In genomic region chr8:110716075-110716474, GRCm38 (mm10) we compare ENCODE assay signal across 7 mouse cellular contexts. TPM values are rescaled to one million over a fixed set of nuclear protein-coding genes. Genes with fewer than 3 reads are reported as not detected.
DNase-seq lines count a peak whose midpoint lies in the region; ATAC-seq and TF ChIP-seq lines count a peak whose summit lies in the region.

No protein-coding gene starts in this region.

- peaks cover 56% of the 10 kb centered on the region for H3K4me1 ChIP-seq in forebrain, embryonic 16.5 days (replicated peaks; ENCODE audit: control insufficient read depth, insufficient read depth, low read length)
- peaks cover 50% of the 10 kb centered on the region for H3K4me1 ChIP-seq in hindbrain, embryonic 14.5 days (replicated peaks; ENCODE audit: control insufficient read depth, insufficient read depth, low read length)
- H3K4me1 ChIP-seq in midbrain, embryonic 16.5 days (ENCODE audit: control insufficient read depth, insufficient read depth, low read length) = peaks cover 47% of the 10 kb centered on the region

- no peaks in the 10 kb centered on the region for H3K9me3 ChIP-seq in forebrain, embryonic 16.5 days (ENCODE audit: control insufficient read depth, low read length)
- H3K9me3 ChIP-seq in hindbrain, embryonic 14.5 days (ENCODE audit: control insufficient read depth, low read length) = no peaks in the 10 kb centered on the region
- no peaks in the 10 kb centered on the region for H3K9me3 ChIP-seq in midbrain, embryonic 16.5 days (replicated peaks; ENCODE audit: control insufficient read depth, low read length, poor library complexity, severe bottlenecking)

- H3K4me3 ChIP-seq in forebrain, embryonic 16.5 days (replicated peaks; ENCODE audit: low read length) = no peak overlapping the region
- H3K4me3 ChIP-seq in hindbrain, embryonic 14.5 days (replicated peaks; ENCODE audit: low read length) = no peak overlapping the region
- H3K4me3 ChIP-seq in left cerebral cortex, adult 2 months = no peak overlapping the region
- no peak overlapping the region for H3K4me3 ChIP-seq in midbrain, embryonic 16.5 days (ENCODE audit: low read depth, low read length)

- in situ Hi-C loops in Patski (cut with MboI; ENCODE audit: low pct_unique_long_range_greater_than_20kb) = loop anchor here (5.0 kb wide), 1 partner anchor 69 kb away; no protein-coding TSS in a partner anchor

- H3K27me3 ChIP-seq in Patski = no peaks in the 10 kb centered on the region
- no peaks in the 10 kb centered on the region for H3K27me3 ChIP-seq in forebrain, embryonic 16.5 days (replicated peaks; ENCODE audit: control insufficient read depth, insufficient read depth, low read length)
- no peaks in the 10 kb centered on the region for H3K27me3 ChIP-seq in hindbrain, embryonic 14.5 days (ENCODE audit: control insufficient read depth, insufficient read depth, low read length)
- H3K27me3 ChIP-seq in midbrain, embryonic 16.5 days (ENCODE audit: control insufficient read depth, insufficient read depth, low read depth, low read length) = no peaks in the 10 kb centered on the region

- no peaks in the 10 kb centered on the region for H3K36me3 ChIP-seq in forebrain, embryonic 16.5 days (ENCODE audit: control insufficient read depth, insufficient read depth)
- peaks cover 27% of the 10 kb centered on the region for H3K36me3 ChIP-seq in hindbrain, embryonic 14.5 days (replicated peaks; ENCODE audit: control insufficient read depth, insufficient read depth)
- H3K36me3 ChIP-seq in midbrain, embryonic 16.5 days (ENCODE audit: control insufficient read depth, insufficient read depth, low read length) = peaks cover 3% of the 10 kb centered on the region

- CTCF ChIA-PET in Patski (lab: Charles Lee) = interaction anchor here (1.4 to 1.5 kb wide), 2 partner anchors 53 to 86 kb away, joined by 3 to 4 read pairs; no protein-coding TSS in a partner anchor

- 0 out of 2 replicates have a peak overlapping the region, but pooled peaks have one; percentile 8 for H3K9ac ChIP-seq in forebrain, embryonic 16.5 days (replicated peaks; ENCODE audit: low read depth, low read length)
- peak overlapping the region; percentile 30; the same call in 1 of the 2 replicates for H3K9ac ChIP-seq in hindbrain, embryonic 14.5 days
- peak overlapping the region; percentile 2; the same call in 1 of the 2 replicates for H3K9ac ChIP-seq in midbrain, embryonic 16.5 days (ENCODE audit: low read depth, low read length)

- ATAC-seq in Patski = peak; percentile 68
- peak; percentile 47 for ATAC-seq in forebrain, embryonic 16.5 days
- ATAC-seq in hindbrain, embryonic 14.5 days (ENCODE audit: low FRiP score) = peak; percentile 51; the same call in 1 of the 2 replicates
- ATAC-seq in midbrain, embryonic 16.5 days = peak; percentile 61

- WGBS in forebrain, embryonic 16.5 days = 40% methylated on average over 4 of the region's 4 CpGs
- WGBS in hindbrain, embryonic 14.5 days = 35% methylated on average over 4 of the region's 4 CpGs
- 28% methylated on average over 4 of the region's 4 CpGs for WGBS in midbrain, embryonic 16.5 days

- POLR2A ChIA-PET in Patski (lab: Charles Lee) = no interaction called here

- intact Hi-C loops in left cerebral cortex, adult 2 months (cut with DNase I) = no loop called here

- H3K4me2 ChIP-seq in forebrain, embryonic 16.5 days (ENCODE audit: low read length) = no peak overlapping the region
- H3K4me2 ChIP-seq in hindbrain, embryonic 14.5 days (replicated peaks) = no peak overlapping the region
- H3K4me2 ChIP-seq in midbrain, embryonic 16.5 days (ENCODE audit: low read length) = 0 out of 2 replicates have a peak overlapping the region, but pooled peaks have one; percentile 6

- DNase-seq in Patski (ENCODE audit: low read depth, low spot score) = peak; percentile 82
- DNase-seq in adrenal gland, postnatal 25 days = peak; percentile 58
- peak; percentile 73 for DNase-seq in hindbrain, embryonic 14.5 days (ENCODE audit: low spot score)
- peak in 1 of 2 experiments; percentile 66 for DNase-seq in left cerebral cortex, adult 2 months (ENCODE audit: extremely low spot score in 1 of 2, low spot score in 2 of 2)
- no peak for DNase-seq in c-Kit-positive CD71-positive TER-119-positive erythroid progenitor cells, embryonic 14.5 days (ENCODE audit: low spot score)

- peak overlapping the region; percentile 76 for H3K27ac ChIP-seq in forebrain, embryonic 16.5 days (ENCODE audit: low read length)
- H3K27ac ChIP-seq in hindbrain, embryonic 14.5 days = peak overlapping the region; percentile 76
- H3K27ac ChIP-seq in left cerebral cortex, adult 2 months = peak overlapping the region; percentile 86
- peak overlapping the region; percentile 87 for H3K27ac ChIP-seq in midbrain, embryonic 16.5 days (ENCODE audit: low read length)

- no peak for TF ChIP-seq CTCF in Patski (IDR thresholded peaks at IDR 0.05)
- no peak for TF ChIP-seq CTCF in left cerebral cortex, adult 2 months (IDR thresholded peaks at IDR 0.05)

RNA-seq across cellular contexts. Expression of gene Mtss1l, which starts 5.2 kb away (rescaled TPM):
- polyA plus RNA-seq in Patski (2021) = 17.4 TPM
- 23.9 and 27.7 TPM in 2 replicates for total RNA-seq in adrenal gland, postnatal 25 days (2021)
- 24.6 and 24.8 TPM in 2 replicates for polyA plus RNA-seq in forebrain, embryonic 16.5 days (2015; fragmentation: Nextera tagmentation; extraction: Ambion mirVana)
- polyA plus RNA-seq in hindbrain, embryonic 14.5 days (2014; fragmentation: Nextera tagmentation; extraction: Ambion mirVana) = 32.9 and 36.3 TPM in 2 replicates
- 100 to 1,000 TPM; 207 to 234 TPM for total RNA-seq in left cerebral cortex, adult 2 months (2021)
- polyA plus RNA-seq in midbrain, embryonic 16.5 days (2015; fragmentation: Nextera tagmentation; extraction: Ambion mirVana) = 24.5 and 24.9 TPM in 2 replicates
